Mouse (Mus musculus): ENCODE measurements around the gene Msrb1. TPM values are rescaled to one million over a fixed set of nuclear protein-coding genes. Genes with fewer than 3 reads are reported as not detected.

Gene Msrb1
- polyA plus RNA-seq, 1 experiment, result 57.8 TPM

- H3K79me3 ChIP-seq (ENCODE audit: low read depth), result no peaks in the 10 kb centered on the region
- H3K4me3 ChIP-seq (ENCODE audit: insufficient read depth, poor library complexity, severe bottlenecking), result no peak overlapping the region
- TF ChIP-seq FOSL1 (IDR thresholded peaks at IDR 0.05; ENCODE audit: insufficient read depth, low read length, poor library complexity, severe bottlenecking) (no peak), MAX (IDR thresholded peaks at IDR 0.05) (no peak), MYOG (IDR thresholded peaks at IDR 0.05; ENCODE audit: control insufficient read depth, extremely low read depth, insufficient read length) (no peak), USF1 (IDR thresholded peaks at IDR 0.05; ENCODE audit: low read depth) (no peak), MYOD1 (IDR thresholded peaks at IDR 0.05; ENCODE audit: control insufficient read depth, insufficient read length, low read depth) (no peak), CEBPB (IDR thresholded peaks at IDR 0.05; ENCODE audit: low read depth) (no peak), CTCF (IDR thresholded peaks at IDR 0.05; ENCODE audit: control insufficient read depth, insufficient read depth, insufficient read length) (no peak)
- H3K27me3 ChIP-seq (ENCODE audit: control insufficient read depth, insufficient read depth, insufficient read length), result no peaks in the 10 kb centered on the region
- no peaks in the 10 kb centered on the region for H3K36me3 ChIP-seq (ENCODE audit: control insufficient read depth, insufficient read depth)
- no peak overlapping the region for H3ac ChIP-seq (ENCODE audit: control insufficient read depth, insufficient read length, low read depth)
- H3K79me2 ChIP-seq (ENCODE audit: control insufficient read depth, insufficient read depth), result no peaks in the 10 kb centered on the region
Measured at GRCm38 (mm10) chr17:24742307-24742706, 5.9 kb downstream of the Msrb1 start.

- Histone ChIP-seq H3K4me3 (ENCODE audit: insufficient read depth, poor library complexity, severe bottlenecking) (no peak overlapping the region), H3K36me3 (ENCODE audit: control insufficient read depth, insufficient read depth) (no peaks in the 10 kb centered on the region), H3ac (ENCODE audit: control insufficient read depth, insufficient read length, low read depth) (no peak overlapping the region), H3K79me3 (ENCODE audit: low read depth) (no peaks in the 10 kb centered on the region), H3K27me3 (ENCODE audit: control insufficient read depth, insufficient read depth, insufficient read length) (no peaks in the 10 kb centered on the region), H3K79me2 (ENCODE audit: control insufficient read depth, insufficient read depth) (no peaks in the 10 kb centered on the region)
- TF ChIP-seq CTCF (IDR thresholded peaks at IDR 0.05; ENCODE audit: control insufficient read depth, insufficient read depth, insufficient read length) (no peak), CEBPB (IDR thresholded peaks at IDR 0.05; ENCODE audit: low read depth) (no peak), MYOG (IDR thresholded peaks at IDR 0.05; ENCODE audit: control insufficient read depth, extremely low read depth, insufficient read length) (no peak), FOSL1 (IDR thresholded peaks at IDR 0.05; ENCODE audit: insufficient read depth, low read length, poor library complexity, severe bottlenecking) (no peak), USF1 (IDR thresholded peaks at IDR 0.05; ENCODE audit: low read depth) (no peak), MAX (IDR thresholded peaks at IDR 0.05) (no peak), MYOD1 (IDR thresholded peaks at IDR 0.05; ENCODE audit: control insufficient read depth, insufficient read length, low read depth) (no peak)
Measured at GRCm38 (mm10) chr17:24743896-24744295, 7.5 kb downstream of the Msrb1 start.

- no peaks in the 10 kb centered on the region for H3K79me3 ChIP-seq (ENCODE audit: low read depth)
- no peak for TF ChIP-seq CTCF (IDR thresholded peaks at IDR 0.05; ENCODE audit: control insufficient read depth, insufficient read depth, insufficient read length)
- TF ChIP-seq MAX (IDR thresholded peaks at IDR 0.05), result no peak
- no peak for TF ChIP-seq MYOD1 (IDR thresholded peaks at IDR 0.05; ENCODE audit: control insufficient read depth, insufficient read length, low read depth)
- TF ChIP-seq FOSL1 (IDR thresholded peaks at IDR 0.05; ENCODE audit: insufficient read depth, low read length, poor library complexity, severe bottlenecking), result no peak
- TF ChIP-seq CEBPB (IDR thresholded peaks at IDR 0.05; ENCODE audit: low read depth), result no peak
- TF ChIP-seq MYOG (IDR thresholded peaks at IDR 0.05; ENCODE audit: control insufficient read depth, extremely low read depth, insufficient read length), result no peak
- TF ChIP-seq USF1 (IDR thresholded peaks at IDR 0.05; ENCODE audit: low read depth), result no peak
Measured at GRCm38 (mm10) chr17:24744381-24744780, 7.9 kb downstream of the Msrb1 start.

GRCm38 (mm10) chr17:24745526-24746497 lies 9.4 kb downstream of the Msrb1 start:
- H3ac ChIP-seq (ENCODE audit: control insufficient read depth, insufficient read length, low read depth), result no peak overlapping the region
- no peak overlapping the region for H3K4me3 ChIP-seq (ENCODE audit: insufficient read depth, poor library complexity, severe bottlenecking)
- H3K79me3 ChIP-seq (ENCODE audit: low read depth), result no peaks in the 10 kb centered on the region
- no peaks in the 10 kb centered on the region for H3K36me3 ChIP-seq (ENCODE audit: control insufficient read depth, insufficient read depth)
- no peaks in the 10 kb centered on the region for H3K79me2 ChIP-seq (ENCODE audit: control insufficient read depth, insufficient read depth)
- TF ChIP-seq MYOG (IDR thresholded peaks at IDR 0.05; ENCODE audit: control insufficient read depth, extremely low read depth, insufficient read length) (no peak), CTCF (IDR thresholded peaks at IDR 0.05; ENCODE audit: control insufficient read depth, insufficient read depth, insufficient read length) (peak; percentile 54), FOSL1 (IDR thresholded peaks at IDR 0.05; ENCODE audit: insufficient read depth, low read length, poor library complexity, severe bottlenecking) (no peak), MAX (IDR thresholded peaks at IDR 0.05) (peak; percentile 30), USF1 (IDR thresholded peaks at IDR 0.05; ENCODE audit: low read depth) (no peak), MYOD1 (IDR thresholded peaks at IDR 0.05; ENCODE audit: control insufficient read depth, insufficient read length, low read depth) (no peak)
- peaks cover 6% of the 10 kb centered on the region for H3K27me3 ChIP-seq (ENCODE audit: control insufficient read depth, insufficient read depth, insufficient read length)

More at GRCm38 (mm10) chr17:24744381-24744780, 7.9 kb downstream of the Msrb1 start:
- Histone ChIP-seq H3K4me3 (ENCODE audit: insufficient read depth, poor library complexity, severe bottlenecking) (no peak overlapping the region), H3ac (ENCODE audit: control insufficient read depth, insufficient read length, low read depth) (no peak overlapping the region), H3K27me3 (ENCODE audit: control insufficient read depth, insufficient read depth, insufficient read length) (no peaks in the 10 kb centered on the region), H3K36me3 (ENCODE audit: control insufficient read depth, insufficient read depth) (no peaks in the 10 kb centered on the region), H3K79me2 (ENCODE audit: control insufficient read depth, insufficient read depth) (no peaks in the 10 kb centered on the region)

DNA sequence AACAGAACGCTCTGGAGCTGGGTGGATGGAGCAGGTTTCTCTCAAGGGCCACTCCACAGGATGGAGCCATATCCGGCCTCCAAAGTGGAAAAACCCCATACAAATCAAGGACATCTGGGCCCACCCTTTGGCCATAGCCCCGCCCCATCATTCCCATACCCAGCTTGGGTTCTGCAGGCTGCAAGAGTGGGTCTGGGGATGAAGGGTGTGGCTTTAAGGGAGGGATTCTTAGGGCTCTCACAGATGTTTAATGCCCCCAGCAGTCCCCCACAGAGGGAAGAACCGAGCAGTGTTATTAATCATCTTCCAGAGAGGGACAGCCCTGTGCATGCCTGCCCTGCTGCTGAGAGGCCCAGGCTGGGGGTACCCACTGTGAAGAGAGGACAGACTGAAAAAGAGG lies 10.5 kb downstream of the Msrb1 start:
- peaks cover 18% of the 10 kb centered on the region for H3K27me3 ChIP-seq (ENCODE audit: control insufficient read depth, insufficient read depth, insufficient read length)

More for the DNA sequence above, 10.5 kb downstream of the Msrb1 start:
- Histone ChIP-seq H3K36me3 (ENCODE audit: control insufficient read depth, insufficient read depth) (no peaks in the 10 kb centered on the region), H3K79me2 (ENCODE audit: control insufficient read depth, insufficient read depth) (no peaks in the 10 kb centered on the region), H3ac (ENCODE audit: control insufficient read depth, insufficient read length, low read depth) (no peak overlapping the region), H3K4me3 (ENCODE audit: insufficient read depth, poor library complexity, severe bottlenecking) (no peak overlapping the region), H3K79me3 (ENCODE audit: low read depth) (no peaks in the 10 kb centered on the region)
- TF ChIP-seq FOSL1 (IDR thresholded peaks at IDR 0.05; ENCODE audit: insufficient read depth, low read length, poor library complexity, severe bottlenecking), result no peak
- no peak for TF ChIP-seq MAX (IDR thresholded peaks at IDR 0.05)
- TF ChIP-seq CEBPB (IDR thresholded peaks at IDR 0.05; ENCODE audit: low read depth), result no peak
- TF ChIP-seq USF1 (IDR thresholded peaks at IDR 0.05; ENCODE audit: low read depth), result no peak
- no peak for TF ChIP-seq CTCF (IDR thresholded peaks at IDR 0.05; ENCODE audit: control insufficient read depth, insufficient read depth, insufficient read length)

Measured in C2C12 (cell line).